Mouse (Mus musculus): ENCODE data around the gene Ankrd12. TPM values are rescaled to one million over a fixed set of nuclear protein-coding genes. Genes with fewer than 3 reads are reported as not detected.
A peak's percentile ranks its signal among the peaks of the same experiment; 100 is the strongest.

Ankrd12 gene
- polyA plus RNA-seq, 1 experiment from 2014 or later: 32.9 TPM

GRCm38 (mm10) chr17:65947307-65947706 lies 129.6 kb downstream of the Ankrd12 start:
- WGBS: 73% methylated on average over 8 of the region's 8 CpGs
- no peaks in the 10 kb centered on the region for H3K27me3 ChIP-seq
- no peak for ATAC-seq (ENCODE audit: insufficient number of reproducible peaks, low FRiP score, low TSS enrichment, low read depth)
- H3K36me3 ChIP-seq: peaks cover 28% of the 10 kb centered on the region; the same call in 1 of the 2 replicates
- H3K9me3 ChIP-seq (replicated peaks): no peaks in the 10 kb centered on the region
- H3K4me2 ChIP-seq (replicated peaks): no peak overlapping the region
- peaks cover 30% of the 10 kb centered on the region for H3K4me1 ChIP-seq
- no peak overlapping the region for H3K4me3 ChIP-seq (replicated peaks)
- no peak overlapping the region for H3K27ac ChIP-seq (replicated peaks)
- H3K9ac ChIP-seq: no peak overlapping the region

- no peak overlapping the region for H3K9ac ChIP-seq
- no peak for ATAC-seq (ENCODE audit: insufficient number of reproducible peaks, low FRiP score, low TSS enrichment, low read depth)
- no peak overlapping the region for H3K27ac ChIP-seq (replicated peaks)
- H3K4me1 ChIP-seq: peaks cover 34% of the 10 kb centered on the region
- no peak overlapping the region for H3K4me2 ChIP-seq (replicated peaks)
- WGBS: 89% methylated on average over 2 of the region's 2 CpGs
- no peaks in the 10 kb centered on the region for H3K27me3 ChIP-seq
- no peaks in the 10 kb centered on the region for H3K9me3 ChIP-seq (replicated peaks)
- H3K4me3 ChIP-seq (replicated peaks): no peak overlapping the region
- peaks cover 28% of the 10 kb centered on the region; the same call in 1 of the 2 replicates for H3K36me3 ChIP-seq
Observed at GRCm38 (mm10) chr17:65945420-65945819, 131.5 kb downstream of the Ankrd12 start.

DNA sequence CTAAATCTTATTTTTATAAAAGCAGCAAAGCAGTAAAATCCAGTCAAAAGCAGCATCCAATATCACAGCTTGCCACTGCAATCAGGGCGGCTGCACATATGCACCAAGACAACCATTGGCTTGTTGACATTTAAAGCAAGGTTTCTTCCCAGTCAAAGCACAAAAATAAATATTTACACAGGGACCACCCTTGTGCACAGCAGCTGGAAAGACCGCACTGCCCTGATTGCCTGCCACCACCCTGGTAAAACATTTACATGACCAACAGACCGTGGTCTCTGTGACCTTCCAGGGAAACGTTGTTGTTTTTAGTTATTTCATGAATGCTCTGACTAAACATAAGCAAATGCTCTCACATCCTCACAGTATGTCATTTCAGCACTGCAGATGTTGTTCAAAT lies 134.5 kb downstream of the Ankrd12 start:
- WGBS: 63% methylated on average over 4 of the region's 4 CpGs
- no peak overlapping the region for H3K9ac ChIP-seq
- no peak for ATAC-seq (ENCODE audit: insufficient number of reproducible peaks, low FRiP score, low TSS enrichment, low read depth)

GRCm38 (mm10) chr17:65941275-65941674 lies 135.6 kb downstream of the Ankrd12 start:
- 77% methylated on average over 6 of the region's 6 CpGs for WGBS
- Histone ChIP-seq H3K27me3 (no peaks in the 10 kb centered on the region), H3K36me3 (peaks cover 21% of the 10 kb centered on the region), H3K9ac (no peak overlapping the region), H3K4me2 (replicated peaks) (no peak overlapping the region), H3K4me1 (peaks cover 23% of the 10 kb centered on the region), H3K4me3 (replicated peaks) (no peak overlapping the region), H3K9me3 (replicated peaks) (no peaks in the 10 kb centered on the region), H3K27ac (replicated peaks) (no peak overlapping the region)
- ATAC-seq (ENCODE audit: insufficient number of reproducible peaks, low FRiP score, low TSS enrichment, low read depth): no peak

More for the DNA sequence above, 134.5 kb downstream of the Ankrd12 start:
- Histone ChIP-seq H3K27me3 (no peaks in the 10 kb centered on the region), H3K27ac (replicated peaks) (no peak overlapping the region), H3K4me3 (replicated peaks) (no peak overlapping the region), H3K4me2 (replicated peaks) (no peak overlapping the region), H3K36me3 (peaks cover 20% of the 10 kb centered on the region), H3K4me1 (peaks cover 23% of the 10 kb centered on the region), H3K9me3 (replicated peaks) (no peaks in the 10 kb centered on the region)

- no peak overlapping the region for H3K27ac ChIP-seq (replicated peaks)
- H3K4me3 ChIP-seq (replicated peaks): no peak overlapping the region
- no peaks in the 10 kb centered on the region for H3K27me3 ChIP-seq
- no peak overlapping the region for H3K9ac ChIP-seq
- WGBS: 74% methylated on average over 12 of the region's 12 CpGs
- no peaks in the 10 kb centered on the region for H3K9me3 ChIP-seq (replicated peaks)
- no peak overlapping the region for H3K4me2 ChIP-seq (replicated peaks)
- H3K36me3 ChIP-seq: peaks cover 21% of the 10 kb centered on the region
- no peak for ATAC-seq (ENCODE audit: insufficient number of reproducible peaks, low FRiP score, low TSS enrichment, low read depth)
- peaks cover 23% of the 10 kb centered on the region for H3K4me1 ChIP-seq
Observed at GRCm38 (mm10) chr17:65940221-65940620, 136.7 kb downstream of the Ankrd12 start.

- Histone ChIP-seq H3K9ac (no peak overlapping the region), H3K27ac (replicated peaks) (0 out of 2 replicates have a peak overlapping the region, but pooled peaks have one; percentile 12), H3K9me3 (replicated peaks) (no peaks in the 10 kb centered on the region), H3K27me3 (no peaks in the 10 kb centered on the region), H3K36me3 (peaks cover 20% of the 10 kb centered on the region), H3K4me1 (peaks cover 23% of the 10 kb centered on the region), H3K4me2 (replicated peaks) (no peak overlapping the region), H3K4me3 (replicated peaks) (no peak overlapping the region)
- ATAC-seq (ENCODE audit: insufficient number of reproducible peaks, low FRiP score, low TSS enrichment, low read depth): no peak
- WGBS: 63% methylated on average over 14 of the region's 14 CpGs
Observed at GRCm38 (mm10) chr17:65939461-65940192, 137.3 kb downstream of the Ankrd12 start.

GRCm38 (mm10) chr17:65937671-65938070 lies 139.2 kb downstream of the Ankrd12 start:
- H3K4me3 ChIP-seq (replicated peaks): no peak overlapping the region
- peaks cover 17% of the 10 kb centered on the region for H3K4me1 ChIP-seq
- no peak for ATAC-seq (ENCODE audit: insufficient number of reproducible peaks, low FRiP score, low TSS enrichment, low read depth)
- peaks cover 35% of the 10 kb centered on the region for H3K36me3 ChIP-seq
- no peaks in the 10 kb centered on the region for H3K9me3 ChIP-seq (replicated peaks)
- H3K27me3 ChIP-seq: no peaks in the 10 kb centered on the region
- WGBS: 86% methylated on average over 9 of the region's 9 CpGs
- H3K4me2 ChIP-seq (replicated peaks): no peak overlapping the region
- no peak overlapping the region for H3K9ac ChIP-seq
- H3K27ac ChIP-seq (replicated peaks): no peak overlapping the region

- 98% methylated on average over 2 of the region's 2 CpGs for WGBS
- Histone ChIP-seq H3K36me3 (peaks cover 43% of the 10 kb centered on the region), H3K4me1 (peaks cover 21% of the 10 kb centered on the region), H3K9me3 (replicated peaks) (no peaks in the 10 kb centered on the region), H3K9ac (no peak overlapping the region), H3K27me3 (no peaks in the 10 kb centered on the region), H3K4me2 (replicated peaks) (no peak overlapping the region), H3K27ac (replicated peaks) (no peak overlapping the region), H3K4me3 (replicated peaks) (no peak overlapping the region)
- ATAC-seq (ENCODE audit: insufficient number of reproducible peaks, low FRiP score, low TSS enrichment, low read depth): no peak
Observed at GRCm38 (mm10) chr17:65933741-65934140, 143.1 kb downstream of the Ankrd12 start.

GRCm38 (mm10) chr17:65931525-65931924 lies 145.4 kb downstream of the Ankrd12 start:
- Histone ChIP-seq H3K4me1 (peaks cover 21% of the 10 kb centered on the region), H3K4me2 (replicated peaks) (no peak overlapping the region), H3K9ac (0 out of 2 replicates have a peak overlapping the region, but pooled peaks have one; percentile 23), H3K4me3 (replicated peaks) (no peak overlapping the region), H3K27ac (replicated peaks) (peak overlapping the region; percentile 63), H3K9me3 (replicated peaks) (no peaks in the 10 kb centered on the region), H3K27me3 (no peaks in the 10 kb centered on the region), H3K36me3 (peaks cover 49% of the 10 kb centered on the region)
- ATAC-seq (ENCODE audit: insufficient number of reproducible peaks, low FRiP score, low TSS enrichment, low read depth): peak; percentile 57; the same call in 1 of the 2 replicates
- 44% methylated on average over 6 of the region's 6 CpGs for WGBS

GRCm38 (mm10) chr17:65930960-65931359 lies 145.9 kb downstream of the Ankrd12 start:
- no peak overlapping the region for H3K4me2 ChIP-seq (replicated peaks)
- no peaks in the 10 kb centered on the region for H3K27me3 ChIP-seq
- H3K4me3 ChIP-seq (replicated peaks): no peak overlapping the region
- peaks cover 49% of the 10 kb centered on the region for H3K36me3 ChIP-seq
- H3K27ac ChIP-seq (replicated peaks): peak overlapping the region; percentile 63
- H3K4me1 ChIP-seq: peaks cover 21% of the 10 kb centered on the region
- 31% methylated on average over 6 of the region's 6 CpGs for WGBS
- H3K9me3 ChIP-seq (replicated peaks): no peaks in the 10 kb centered on the region
- ATAC-seq (ENCODE audit: insufficient number of reproducible peaks, low FRiP score, low TSS enrichment, low read depth): peak; percentile 82; the same call in 1 of the 2 replicates
- no peak overlapping the region for H3K9ac ChIP-seq

GRCm38 (mm10) chr17:65930158-65930826 lies 146.6 kb downstream of the Ankrd12 start:
- H3K4me1 ChIP-seq: peaks cover 21% of the 10 kb centered on the region
- peaks cover 54% of the 10 kb centered on the region for H3K36me3 ChIP-seq
- no peaks in the 10 kb centered on the region for H3K9me3 ChIP-seq (replicated peaks)
- ATAC-seq (ENCODE audit: insufficient number of reproducible peaks, low FRiP score, low TSS enrichment, low read depth): no peak
- 65% methylated on average over 7 of the region's 7 CpGs for WGBS
- no peak overlapping the region for H3K4me2 ChIP-seq (replicated peaks)
- no peak overlapping the region for H3K4me3 ChIP-seq (replicated peaks)
- H3K9ac ChIP-seq: no peak overlapping the region
- peak overlapping the region; percentile 65 for H3K27ac ChIP-seq (replicated peaks)
- H3K27me3 ChIP-seq: no peaks in the 10 kb centered on the region
